Comparison of ENCODE assay signal across 24 mouse cellular contexts in the genomic region with DNA sequence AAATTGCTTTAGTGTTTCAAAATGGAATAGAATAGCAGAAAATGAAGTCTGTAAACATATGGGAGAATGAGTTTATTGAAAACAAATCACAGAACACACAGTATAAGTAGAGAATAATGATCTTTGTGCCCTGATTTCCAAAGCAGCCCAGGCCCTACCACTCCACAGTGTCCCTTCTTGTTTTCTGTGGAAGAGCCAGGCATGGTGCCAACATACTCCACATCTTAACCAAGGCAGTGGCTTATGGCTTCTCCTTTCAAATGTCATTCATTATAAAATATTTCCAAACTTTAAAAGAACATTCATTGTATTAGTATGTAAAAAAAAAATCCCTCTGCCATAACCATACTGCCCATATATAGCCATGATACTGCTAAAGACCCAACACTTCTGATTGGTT. TPM values are rescaled to one million over a fixed set of nuclear protein-coding genes. Genes with fewer than 3 reads are reported as not detected.
DNase-seq lines count a peak whose midpoint lies in the region; ATAC-seq and TF ChIP-seq lines count a peak whose summit lies in the region.
"Had no signal": no experiment of that assay in that cellular context is flagged by ENCODE, and none has a peak within 500 bp of the region (broad histone marks: within the 10 kb centered on the region; RNA-seq: fewer than 3 reads in every experiment).

No protein-coding gene starts in this region.

- H3K4me2 ChIP-seq in hindbrain, postnatal 0 days (ENCODE audit: low read depth, low read length): no peak overlapping the region
- H3K4me2 ChIP-seq in liver, embryonic 12.5 days: no peak overlapping the region
- H3K4me2 ChIP-seq: heart, embryonic 12.5 days; liver, embryonic 11.5 days; midbrain, embryonic 12.5 days; stomach, embryonic 15.5 days had no signal

- no peaks in the 10 kb centered on the region for H3K9me3 ChIP-seq in hindbrain, postnatal 0 days (ENCODE audit: low read length)
- H3K9me3 ChIP-seq in hindbrain, embryonic 10.5 days: no peaks in the 10 kb centered on the region
- no peaks in the 10 kb centered on the region for H3K9me3 ChIP-seq in liver, embryonic 12.5 days (replicated peaks)
- H3K9me3 ChIP-seq: heart, embryonic 12.5 days; midbrain, embryonic 12.5 days; stomach, embryonic 15.5 days had no signal

- H3K4me1 ChIP-seq in hindbrain, postnatal 0 days (ENCODE audit: insufficient read depth, low read length): no peaks in the 10 kb centered on the region
- peaks cover 27% of the 10 kb centered on the region for H3K4me1 ChIP-seq in hindbrain, embryonic 10.5 days (replicated peaks)
- peaks cover 12% of the 10 kb centered on the region; the same call in 1 of the 2 replicates for H3K4me1 ChIP-seq in liver, adult 2 months (ENCODE audit: control insufficient read depth, insufficient read depth, low read length)
- no peaks in the 10 kb centered on the region for H3K4me1 ChIP-seq in liver, embryonic 12.5 days

- H3K36me3 ChIP-seq in hindbrain, postnatal 0 days (ENCODE audit: insufficient read depth, low read length): no peaks in the 10 kb centered on the region
- H3K36me3 ChIP-seq in hindbrain, embryonic 10.5 days: no peaks in the 10 kb centered on the region
- H3K36me3 ChIP-seq in liver, adult 2 months (ENCODE audit: control insufficient read depth, insufficient read depth, low read length): peaks cover 5% of the 10 kb centered on the region; the same call in 1 of the 2 replicates
- no peaks in the 10 kb centered on the region for H3K36me3 ChIP-seq in liver, embryonic 12.5 days
- H3K36me3 ChIP-seq: forebrain, embryonic 10.5 days; heart, embryonic 12.5 days; midbrain, embryonic 12.5 days; stomach, embryonic 15.5 days had no signal

- peak; percentile 63; the same call in 1 of the 2 replicates for ATAC-seq in hindbrain, postnatal 0 days
- no peak for ATAC-seq in liver, embryonic 12.5 days
- ATAC-seq: forebrain, embryonic 16.5 days; inflammation-experienced regulatory T-cells, adult 6 months had no signal

- H3K9ac ChIP-seq in hindbrain, postnatal 0 days (replicated peaks; ENCODE audit: low read length): no peak overlapping the region
- H3K9ac ChIP-seq in liver, adult 2 months (ENCODE audit: low read depth, low read length): no peak overlapping the region
- H3K9ac ChIP-seq in liver, embryonic 12.5 days: no peak overlapping the region
- H3K9ac ChIP-seq: heart, embryonic 12.5 days; midbrain, embryonic 12.5 days; stomach, embryonic 15.5 days had no signal

- DNase-seq in hindbrain, postnatal 0 days (ENCODE audit: low spot score): peak; percentile 40
- no peak for DNase-seq in hindbrain, embryonic 10.5 days (ENCODE audit: low spot score)
- DNase-seq in liver, adult 2 months (ENCODE audit: extremely low read depth, low read depth, low spot score): peak; percentile 56
- DNase-seq in right cerebral cortex, postnatal 14 days: peak; percentile 5
- DNase-seq in right cerebral cortex, postnatal 36 days (ENCODE audit: low spot score in 2 of 2): no peak
- no peak for DNase-seq in layer of hippocampus, adult 18-20 months (ENCODE audit: low spot score in 2 of 2)
- DNase-seq: adrenal gland, adult 8-10 months; cerebellum, adult 2 months; gastrocnemius, postnatal 14 days; heart, adult 11 months; heart, postnatal 10 days; lung, adult 18-20 months; lung, postnatal 10 days; thymus, postnatal 25 days had no signal

- no peak overlapping the region for H3K27ac ChIP-seq in hindbrain, postnatal 0 days
- H3K27ac ChIP-seq in hindbrain, embryonic 10.5 days: no peak overlapping the region
- no peak overlapping the region for H3K27ac ChIP-seq in liver, adult 2 months (replicated peaks; ENCODE audit: insufficient read depth, low read depth, low read length)
- no peak overlapping the region for H3K27ac ChIP-seq in liver, embryonic 12.5 days
- H3K27ac ChIP-seq: forebrain, embryonic 10.5 days; midbrain, embryonic 12.5 days; stomach, embryonic 15.5 days had no signal

- no peaks in the 10 kb centered on the region for H3K27me3 ChIP-seq in hindbrain, postnatal 0 days (ENCODE audit: insufficient read depth, low read length)
- H3K27me3 ChIP-seq in hindbrain, embryonic 10.5 days (ENCODE audit: insufficient read depth, poor library complexity, severe bottlenecking): no peaks in the 10 kb centered on the region
- H3K27me3 ChIP-seq in liver, adult 2 months (ENCODE audit: control insufficient read depth, insufficient read depth, low read length): no peaks in the 10 kb centered on the region
- no peaks in the 10 kb centered on the region for H3K27me3 ChIP-seq in liver, embryonic 12.5 days (replicated peaks)
- H3K27me3 ChIP-seq: heart, embryonic 12.5 days; midbrain, embryonic 12.5 days; stomach, embryonic 15.5 days had no signal

- H3K79me2 ChIP-seq in liver, adult 2 months (ENCODE audit: control insufficient read depth, insufficient read depth, low read length): peaks cover 39% of the 10 kb centered on the region; the same call in 1 of the 2 replicates

- no peak for TF ChIP-seq POLR2A in liver, adult 2 months (IDR thresholded peaks at IDR 0.05; ENCODE audit: extremely low read depth, insufficient read depth, low read length)

- no peak for TF ChIP-seq CTCF in hindbrain, postnatal 0 days (IDR thresholded peaks at IDR 0.05; ENCODE audit: low read depth)
- no peak for TF ChIP-seq CTCF in liver, adult 2 months (IDR thresholded peaks at IDR 0.05; ENCODE audit: low read depth, low read length)

- H3K4me3 ChIP-seq in hindbrain, postnatal 0 days (ENCODE audit: low read length): no peak overlapping the region
- no peak overlapping the region for H3K4me3 ChIP-seq in hindbrain, embryonic 10.5 days
- no peak overlapping the region for H3K4me3 ChIP-seq in liver, adult 2 months (ENCODE audit: insufficient read depth, low read depth, low read length)
- H3K4me3 ChIP-seq in liver, embryonic 12.5 days: no peak overlapping the region
- H3K4me3 ChIP-seq: forebrain, embryonic 10.5 days; heart, embryonic 12.5 days; midbrain, embryonic 12.5 days; myocyte; stomach, embryonic 15.5 days had no signal

RNA-seq across cellular contexts. Expression of gene Arhgap42, which starts 42.9 kb away (rescaled TPM):
- total RNA-seq in hindbrain, postnatal 0 days (2014; rRNA removed): 5.9 and 13.0 TPM in 2 replicates
- 13.0 and 15.4 TPM in 2 replicates for polyA plus RNA-seq in hindbrain, postnatal 0 days (2015; fragmentation: Nextera tagmentation; extraction: Ambion mirVana)
- polyA plus RNA-seq in hindbrain, embryonic 10.5 days (2016; fragmentation: Nextera tagmentation; extraction: Ambion mirVana): 23.5 and 23.6 TPM in 2 replicates
- 28.1 and 30.1 TPM in 2 replicates for total RNA-seq in liver, adult 2 months (2014; rRNA removed)
- polyA plus RNA-seq in liver, adult 2 months (2012; rRNA removed): 20.3 and 21.8 TPM in 2 replicates
- 10.6 and 11.6 TPM in 2 replicates for polyA plus RNA-seq in liver, embryonic 12.5 days (2016; fragmentation: Nextera tagmentation; extraction: Ambion mirVana)
- 1 to 10 TPM; 7.2 to 7.3 TPM for total RNA-seq in layer of hippocampus, adult 18-20 months (2021)
- total RNA-seq: neutrophil, adult 5-6 weeks had no signal
- polyA plus RNA-seq: inflammation-experienced regulatory T-cells, adult 6 months had no signal

Comparison
In these comparisons a context has a peak if more than half of its experiments do, and no peak if none do; other contexts are left out.
1. DNase-seq: peak in hindbrain, postnatal 0 days (single experiment), liver, adult 2 months (single experiment) and right cerebral cortex, postnatal 14 days (single experiment); none in hindbrain, embryonic 10.5 days (single experiment), right cerebral cortex, postnatal 36 days (0 of 2) and layer of hippocampus, adult 18-20 months (0 of 2).